8 mouse cellular contexts compared by ENCODE assay signal in the genomic region with DNA sequence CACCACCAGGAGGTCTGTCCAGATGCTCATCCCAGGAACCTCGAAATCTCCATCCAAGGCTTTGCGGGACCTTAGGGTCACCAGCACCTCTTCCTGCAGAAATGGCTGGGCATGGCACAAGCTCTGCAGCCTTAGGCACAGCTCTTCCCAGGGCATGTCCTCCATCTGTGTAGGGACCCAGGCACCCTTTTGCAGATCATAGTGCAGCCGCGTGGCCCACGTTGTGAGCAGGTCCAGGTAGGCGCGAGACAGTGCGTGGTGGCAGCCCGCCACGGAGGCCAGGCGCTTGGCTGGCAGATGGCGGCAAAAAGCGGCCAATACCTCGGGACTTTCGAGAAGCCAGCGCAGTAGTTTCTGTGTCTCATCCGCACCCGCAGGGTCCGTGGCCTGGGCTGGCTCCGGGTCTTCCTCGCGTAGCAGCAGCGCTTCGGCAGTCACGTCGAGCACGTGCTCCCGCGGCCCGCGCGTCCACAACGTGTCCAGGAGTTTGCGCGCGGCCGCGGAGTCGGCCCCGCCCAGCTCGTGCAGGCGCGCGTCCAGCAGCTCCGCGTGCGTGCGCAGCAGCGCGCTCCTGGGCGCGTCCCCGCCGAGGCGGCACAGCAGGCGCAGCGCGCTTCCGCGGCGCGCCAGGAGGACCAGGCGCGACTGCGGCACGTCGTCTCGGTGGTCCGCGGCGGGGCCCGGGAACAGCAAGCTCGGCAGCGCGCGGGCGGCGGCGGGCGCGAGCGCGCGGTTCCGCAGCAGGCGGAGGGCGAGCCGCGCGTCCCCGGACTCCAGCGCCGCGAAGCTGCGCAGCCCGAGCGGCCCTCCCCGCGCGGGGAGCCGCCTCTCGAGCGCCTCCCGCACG. TPM values are rescaled to one million over a fixed set of nuclear protein-coding genes. Genes with fewer than 3 reads are reported as not detected.
DNase-seq lines count a peak whose midpoint lies in the region; ATAC-seq and TF ChIP-seq lines count a peak whose summit lies in the region.

Gas2 (plus strand) TSS at position 766 of the 847 bp plus-strand sequence.

- no peak for TF ChIP-seq POLR2A in kidney, adult 2 months (IDR thresholded peaks at IDR 0.05; ENCODE audit: low read depth, low read length)
- no peak for TF ChIP-seq POLR2A in small intestine, adult 2 months (IDR thresholded peaks at IDR 0.05; ENCODE audit: low read depth, low read length)

- peak within 1 kb of the TSS; percentile 91 for H3K9ac ChIP-seq in embryonic facial prominence, embryonic 13.5 days
- H3K9ac ChIP-seq in limb, embryonic 11.5 days (ENCODE audit: low read length) = peak within 1 kb of the TSS; percentile 92
- H3K9ac ChIP-seq in midbrain, embryonic 13.5 days (replicated peaks) = peak within 1 kb of the TSS; percentile 86

- H3K9me3 ChIP-seq in embryonic facial prominence, embryonic 13.5 days = no peaks in the 10 kb centered on the region
- no peaks in the 10 kb centered on the region for H3K9me3 ChIP-seq in limb, embryonic 11.5 days (ENCODE audit: control insufficient read depth, low read length)
- H3K9me3 ChIP-seq in midbrain, embryonic 13.5 days = no peaks in the 10 kb centered on the region

- H3K4me3 ChIP-seq in embryonic facial prominence, embryonic 13.5 days = peak within 1 kb of the TSS; percentile 74
- H3K4me3 ChIP-seq in kidney, adult 2 months (ENCODE audit: insufficient read depth, low read depth, low read length) = peak within 1 kb of the TSS; percentile 82
- peak within 1 kb of the TSS; percentile 50 for H3K4me3 ChIP-seq in limb, embryonic 11.5 days (ENCODE audit: low read depth, low read length)
- H3K4me3 ChIP-seq in midbrain, embryonic 13.5 days (replicated peaks) = peak within 1 kb of the TSS; percentile 73
- peak within 1 kb of the TSS; percentile 84 for H3K4me3 ChIP-seq in small intestine, adult 2 months (ENCODE audit: low read depth, low read length)

- WGBS in embryonic facial prominence, embryonic 13.5 days = 8% methylated on average over 90 of the region's 105 CpGs
- WGBS in kidney, adult 2 months = 5% methylated on average over 105 of the region's 105 CpGs
- 9% methylated on average over 93 of the region's 105 CpGs for WGBS in limb, embryonic 11.5 days
- WGBS in midbrain, embryonic 13.5 days = 8% methylated on average over 75 of the region's 105 CpGs
- 7% methylated on average over 105 of the region's 105 CpGs for WGBS in small intestine, adult 2 months

- peak; percentile 89 for ATAC-seq in embryonic facial prominence, embryonic 13.5 days (ENCODE audit: insufficient number of reproducible peaks, insufficient read depth, low FRiP score, low TSS enrichment, low read depth)
- ATAC-seq in limb, embryonic 11.5 days (ENCODE audit: insufficient number of reproducible peaks, low FRiP score, low TSS enrichment, low read depth) = peak; percentile 78
- ATAC-seq in midbrain, embryonic 13.5 days = peak; percentile 93

- H3K36me3 ChIP-seq in embryonic facial prominence, embryonic 13.5 days = peaks cover 15% of the 10 kb centered on the region
- H3K36me3 ChIP-seq in kidney, adult 2 months (ENCODE audit: control insufficient read depth, insufficient read depth, low read length) = no peaks in the 10 kb centered on the region
- H3K36me3 ChIP-seq in limb, embryonic 11.5 days (ENCODE audit: control insufficient read depth, insufficient read depth, low read length) = peaks cover 6% of the 10 kb centered on the region; the same call in 1 of the 2 replicates
- peaks cover 4% of the 10 kb centered on the region; the same call in 1 of the 2 replicates for H3K36me3 ChIP-seq in midbrain, embryonic 13.5 days
- peaks cover 2% of the 10 kb centered on the region for H3K36me3 ChIP-seq in small intestine, adult 2 months (ENCODE audit: control insufficient read depth, insufficient read depth, low read length)

- H3K27ac ChIP-seq in embryonic facial prominence, embryonic 13.5 days = peak within 1 kb of the TSS; percentile 98
- H3K27ac ChIP-seq in kidney, adult 2 months (ENCODE audit: insufficient read depth, low read depth, low read length) = peak within 1 kb of the TSS; percentile 82
- peak within 1 kb of the TSS; percentile 96 for H3K27ac ChIP-seq in limb, embryonic 11.5 days (replicated peaks; ENCODE audit: low read depth, low read length)
- peak within 1 kb of the TSS; percentile 99 for H3K27ac ChIP-seq in midbrain, embryonic 13.5 days
- peak within 1 kb of the TSS; percentile 81 for H3K27ac ChIP-seq in small intestine, adult 2 months (ENCODE audit: insufficient read depth, low read depth, low read length)

- DNase-seq in 416B (ENCODE audit: low read depth) = peak; percentile 68
- peak; percentile 74 to 81 for DNase-seq in adrenal gland, postnatal 4 days (ENCODE audit: low spot score in 2 of 2)
- DNase-seq in heart, adult 18-20 months = peak; percentile 91
- DNase-seq in kidney, adult 2 months = peak; percentile 92
- peak; percentile 85 for DNase-seq in limb, embryonic 11.5 days (ENCODE audit: low spot score)

- peak within 1 kb of the TSS; percentile 61 for H3K4me2 ChIP-seq in embryonic facial prominence, embryonic 13.5 days
- peak within 1 kb of the TSS; percentile 65 for H3K4me2 ChIP-seq in limb, embryonic 11.5 days (ENCODE audit: low read depth, severe bottlenecking)
- H3K4me2 ChIP-seq in midbrain, embryonic 13.5 days (replicated peaks) = peak within 1 kb of the TSS; percentile 87

- no peaks in the 10 kb centered on the region for H3K27me3 ChIP-seq in embryonic facial prominence, embryonic 13.5 days
- no peaks in the 10 kb centered on the region for H3K27me3 ChIP-seq in kidney, adult 2 months (replicated peaks; ENCODE audit: control insufficient read depth, insufficient read depth, low read length)
- H3K27me3 ChIP-seq in limb, embryonic 11.5 days (ENCODE audit: control insufficient read depth, insufficient read depth, low read length) = no peaks in the 10 kb centered on the region
- no peaks in the 10 kb centered on the region for H3K27me3 ChIP-seq in midbrain, embryonic 13.5 days
- H3K27me3 ChIP-seq in small intestine, adult 2 months (ENCODE audit: control insufficient read depth, insufficient read depth, low read length) = no peaks in the 10 kb centered on the region

- no peak for TF ChIP-seq CTCF in kidney, adult 2 months (conservative IDR thresholded peaks at IDR 0.05; ENCODE audit: insufficient read depth, insufficient read length, low read depth, low read length)
- no peak for TF ChIP-seq CTCF in small intestine, adult 2 months (IDR thresholded peaks at IDR 0.05; ENCODE audit: extremely low read depth, insufficient read length, insufficient replicate concordance, low read depth, low read length)

- H3K4me1 ChIP-seq in embryonic facial prominence, embryonic 13.5 days = peaks cover 19% of the 10 kb centered on the region
- H3K4me1 ChIP-seq in kidney, adult 2 months (ENCODE audit: control insufficient read depth, insufficient read depth, low read length) = peaks cover 4% of the 10 kb centered on the region
- H3K4me1 ChIP-seq in limb, embryonic 11.5 days (ENCODE audit: control insufficient read depth, insufficient read depth, low read length) = peaks cover 11% of the 10 kb centered on the region
- peaks cover 45% of the 10 kb centered on the region for H3K4me1 ChIP-seq in midbrain, embryonic 13.5 days (replicated peaks)
- peaks cover 6% of the 10 kb centered on the region for H3K4me1 ChIP-seq in small intestine, adult 2 months (ENCODE audit: control insufficient read depth, insufficient read depth, insufficient read length, low read length)

RNA-seq across cellular contexts. Expression of gene Gas2, which starts in this region (rescaled TPM):
- 10 to 100 TPM; 48.2 to 53.0 TPM for total RNA-seq in adrenal gland, postnatal 4 days (2021)
- 37.6 and 39.0 TPM in 2 replicates for polyA plus RNA-seq in embryonic facial prominence, embryonic 13.5 days (2015; fragmentation: Nextera tagmentation; extraction: Ambion mirVana)
- 1 to 10 TPM; 3.7 to 4.2 TPM for total RNA-seq in heart, adult 18-20 months (2021)
- polyA plus RNA-seq in kidney, adult 2 months (2012; rRNA removed) = 102 and 120 TPM in 2 replicates
- 106 and 109 TPM in 2 replicates for polyA plus RNA-seq in limb, embryonic 11.5 days (2014; fragmentation: Nextera tagmentation; extraction: Ambion mirVana)
- 16.3 and 20.1 TPM in 2 replicates for polyA plus RNA-seq in midbrain, embryonic 13.5 days (2015; fragmentation: Nextera tagmentation; extraction: Ambion mirVana)
- 0.61 and 1.1 TPM in 2 replicates for polyA plus RNA-seq in small intestine, adult 2 months (2012; rRNA removed)

Comparison
In these comparisons a context has a peak if more than half of its experiments do, and no peak if none do; other contexts are left out.
1. Peak in every context shown above with its lines: DNase-seq, ATAC-seq, H3K4me3 ChIP-seq and H3K27ac ChIP-seq.
2. RNA of gene Gas2 (total RNA-seq): 48.2 to 53.0 TPM in adrenal gland, postnatal 4 days; 3.7 to 4.2 TPM in heart, adult 18-20 months; every median in the first group is over 4 times any median in the second.